Mouse (Mus musculus) right cerebral cortex, postnatal 14 days (tissue): ENCODE results near the gene Xrcc6.

ENCODE experiments used
- DNase-seq: peaks from one replicate; pipeline ENCODE4 v3.0.0; 2022

Xrcc6 gene

DNA sequence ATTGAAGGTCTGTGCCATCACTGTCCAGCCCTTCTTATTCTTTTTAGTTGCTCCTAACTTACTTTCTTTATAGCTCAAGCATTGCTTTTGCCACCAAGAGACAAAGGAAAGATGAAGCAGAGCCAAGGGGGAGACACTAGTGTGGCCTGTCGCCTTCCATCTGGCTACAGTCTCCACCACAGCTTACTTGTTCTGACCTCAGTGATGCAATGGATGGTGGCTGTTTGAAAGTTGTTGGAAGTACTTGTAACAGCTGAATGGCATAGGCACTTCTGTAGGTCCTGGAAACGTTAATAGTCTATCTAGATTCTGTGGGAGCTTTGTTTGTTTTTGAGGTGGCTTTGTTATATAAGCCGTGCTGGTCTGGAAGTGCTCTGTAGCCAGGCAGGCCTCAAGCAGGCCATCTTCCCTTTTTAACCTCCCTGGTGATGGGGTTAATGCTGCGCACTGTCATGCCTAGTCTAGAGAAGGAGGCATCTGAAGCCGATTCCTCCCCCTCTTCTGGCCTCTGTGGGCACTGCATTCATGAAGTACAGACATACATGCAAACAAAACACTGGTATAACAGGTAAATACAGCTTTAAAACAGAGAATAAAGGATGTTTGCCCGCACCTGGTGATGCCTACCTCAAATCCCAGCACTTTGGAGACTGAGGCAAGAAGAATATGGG is 36.5 kb downstream of the Xrcc6 start:
- no peak for DNase-seq

DNA sequence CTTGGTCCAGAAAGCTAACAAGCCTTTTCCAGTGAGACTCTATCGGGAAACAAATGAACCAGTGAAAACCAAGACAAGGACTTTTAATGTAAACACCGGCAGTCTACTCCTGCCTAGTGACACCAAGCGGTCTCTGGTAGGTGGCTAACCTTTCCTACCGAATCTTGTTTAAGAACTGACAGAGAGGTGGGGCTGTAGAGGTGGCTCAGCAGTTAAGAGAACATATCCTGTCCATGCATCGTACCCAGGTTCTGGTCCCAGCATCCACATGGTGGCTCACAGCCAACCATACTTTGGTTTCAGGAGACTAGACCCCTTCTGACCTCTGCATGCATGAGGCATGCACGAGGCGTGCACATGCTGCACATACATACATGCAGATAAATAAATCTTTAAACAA is 39.6 kb downstream of the Xrcc6 start:
- no peak for DNase-seq

DNA sequence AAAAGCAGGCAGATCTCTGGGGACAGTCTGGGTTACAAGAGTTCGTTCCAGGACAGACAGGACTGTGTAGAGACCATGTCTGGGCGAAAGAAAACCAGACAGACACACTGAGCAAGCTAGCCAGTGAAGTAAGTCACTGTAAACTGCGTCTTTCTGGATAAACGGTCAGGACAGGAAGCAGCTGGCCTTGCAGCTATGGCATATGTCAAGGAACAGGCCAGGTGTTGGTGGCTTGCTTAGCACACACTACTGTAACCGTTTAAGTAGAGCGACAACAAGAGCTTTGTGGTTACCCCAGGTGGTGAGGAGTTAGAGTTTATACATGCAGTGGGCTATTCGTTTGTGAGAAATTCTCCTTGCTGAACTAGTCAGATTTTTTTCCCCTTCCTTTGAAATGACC is 40.1 kb downstream of the Xrcc6 start:
- DNase-seq = no peak

DNA sequence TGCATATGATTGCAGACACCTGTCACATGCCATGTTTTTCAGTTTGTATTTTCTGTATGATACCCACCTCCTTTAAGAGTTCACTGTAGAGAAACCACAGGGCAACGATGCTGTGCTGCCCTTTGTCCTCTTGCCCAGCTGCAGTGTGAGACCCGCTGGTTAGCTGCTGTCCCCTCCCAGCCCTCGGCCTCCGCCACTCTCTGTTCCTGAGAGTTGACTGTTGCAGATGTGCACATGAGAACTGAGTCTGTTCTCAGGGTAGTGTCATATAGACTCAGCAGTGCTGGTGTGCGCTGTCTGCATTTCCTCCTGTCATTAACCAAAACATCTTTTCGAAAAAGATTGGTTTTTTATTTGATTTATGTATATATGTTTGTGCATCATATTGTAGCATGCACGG is 44.8 kb downstream of the Xrcc6 start:
- no peak for DNase-seq

DNA sequence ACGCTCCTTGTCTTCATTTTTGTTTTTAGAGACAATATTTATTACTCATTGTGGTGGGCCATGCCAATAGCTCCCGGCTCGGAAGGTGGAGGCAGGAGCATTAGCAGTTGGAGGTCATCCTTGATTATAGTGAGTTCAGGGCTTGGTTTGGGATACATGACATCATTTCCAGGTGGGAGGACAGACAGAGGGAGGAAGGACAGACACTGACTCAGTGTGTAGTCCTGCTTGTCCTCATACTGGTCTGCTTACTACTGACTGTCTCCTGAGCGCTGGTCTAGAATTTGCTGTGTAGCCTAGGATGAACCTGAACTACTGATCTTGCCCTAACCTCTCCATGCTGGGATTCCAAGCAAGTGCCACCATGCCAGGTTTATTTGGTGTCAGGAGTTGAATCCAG is 46.1 kb downstream of the Xrcc6 start, which contains the start of gene Desi1:
TSS of gene Desi1 (minus strand) at position 101 of the 400 bp plus-strand sequence.
- DNase-seq = no peak

DNA sequence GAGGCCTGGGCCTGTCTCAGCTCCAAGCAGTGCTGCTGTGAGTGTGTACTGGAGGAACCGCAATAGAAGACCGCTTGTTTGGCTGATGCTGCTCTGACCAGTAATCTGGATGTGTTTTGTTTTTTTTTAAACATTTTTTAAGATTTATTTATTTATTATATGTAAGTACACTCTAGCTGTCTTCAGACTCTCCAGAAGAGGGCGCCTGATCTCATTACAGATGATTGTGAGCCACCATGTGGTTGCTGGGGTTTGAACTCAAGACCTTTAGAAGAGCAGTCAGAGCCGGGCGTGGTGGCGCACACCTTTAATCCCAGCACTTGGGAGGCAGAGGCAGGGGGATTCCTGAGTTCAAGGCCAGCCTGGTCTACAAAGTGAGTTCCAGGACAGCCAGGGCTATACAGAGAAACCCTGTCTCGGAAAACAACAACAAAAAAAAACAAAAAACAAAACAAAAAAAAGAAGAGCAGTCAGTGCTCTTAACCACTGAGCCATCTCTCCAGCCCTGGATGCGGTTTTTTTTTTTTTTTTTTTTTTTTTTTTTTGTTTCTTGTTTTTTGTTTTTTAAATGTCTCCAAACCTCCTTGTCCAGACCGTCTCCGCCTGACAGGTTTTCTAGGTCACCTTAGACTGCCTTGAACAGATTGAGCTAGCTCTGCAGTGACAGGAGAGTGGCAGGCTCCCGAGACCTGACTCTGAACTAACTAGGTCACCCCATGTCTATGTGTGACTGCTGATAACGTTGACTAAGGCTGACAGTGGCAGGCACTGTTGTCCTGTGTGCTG is 48.5 kb downstream of the Xrcc6 start:
- DNase-seq = no peak

DNA sequence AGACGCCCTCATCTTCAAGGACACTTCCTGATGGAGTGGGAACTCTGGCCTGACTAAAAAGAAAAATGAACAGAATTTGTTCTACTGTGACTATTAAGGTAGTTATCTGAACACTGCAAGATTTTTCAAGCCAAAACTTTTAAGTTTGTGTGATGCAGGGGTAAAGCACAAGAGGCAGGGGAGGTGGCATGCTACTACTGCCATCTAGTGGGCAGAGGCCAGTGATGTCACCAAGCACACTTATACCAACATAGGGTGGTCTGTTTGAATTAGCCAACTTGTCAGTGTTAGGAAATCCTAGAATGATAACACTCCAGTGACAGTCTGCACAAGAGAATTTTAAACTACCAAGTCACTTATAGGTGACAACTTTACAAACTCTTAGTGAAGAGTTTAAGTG is 53.0 kb downstream of the Xrcc6 start:
- DNase-seq = peak; percentile 53

DNA sequence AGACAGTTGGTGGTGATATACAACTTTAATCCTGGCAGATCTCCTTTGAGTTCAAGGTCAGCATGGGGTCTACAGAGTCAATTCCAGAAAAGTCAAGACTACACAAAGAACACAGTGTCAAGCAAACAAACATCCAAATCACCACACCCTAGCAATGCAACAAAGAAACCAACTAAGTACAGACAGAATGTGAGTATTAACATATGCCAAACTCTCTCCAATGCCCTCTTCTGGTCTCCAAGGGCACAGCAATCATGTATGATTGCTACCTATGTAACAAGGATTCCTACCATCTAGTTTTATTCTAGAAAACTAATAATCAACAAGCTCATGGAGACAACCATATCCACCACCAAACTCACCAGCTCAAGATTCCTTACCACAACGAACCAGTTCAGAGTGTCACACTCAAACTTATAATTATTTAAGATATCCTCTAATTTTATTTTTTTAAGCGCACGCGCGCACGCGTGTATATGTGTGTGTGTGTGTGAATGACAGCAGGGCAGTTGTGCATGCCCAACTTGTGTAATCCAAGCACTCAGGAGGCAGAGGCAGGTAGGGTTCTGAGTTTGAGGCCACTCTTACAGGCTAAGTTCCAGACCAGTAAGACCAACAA is 56.6 kb downstream of the Xrcc6 start:
- no peak for DNase-seq

DNA sequence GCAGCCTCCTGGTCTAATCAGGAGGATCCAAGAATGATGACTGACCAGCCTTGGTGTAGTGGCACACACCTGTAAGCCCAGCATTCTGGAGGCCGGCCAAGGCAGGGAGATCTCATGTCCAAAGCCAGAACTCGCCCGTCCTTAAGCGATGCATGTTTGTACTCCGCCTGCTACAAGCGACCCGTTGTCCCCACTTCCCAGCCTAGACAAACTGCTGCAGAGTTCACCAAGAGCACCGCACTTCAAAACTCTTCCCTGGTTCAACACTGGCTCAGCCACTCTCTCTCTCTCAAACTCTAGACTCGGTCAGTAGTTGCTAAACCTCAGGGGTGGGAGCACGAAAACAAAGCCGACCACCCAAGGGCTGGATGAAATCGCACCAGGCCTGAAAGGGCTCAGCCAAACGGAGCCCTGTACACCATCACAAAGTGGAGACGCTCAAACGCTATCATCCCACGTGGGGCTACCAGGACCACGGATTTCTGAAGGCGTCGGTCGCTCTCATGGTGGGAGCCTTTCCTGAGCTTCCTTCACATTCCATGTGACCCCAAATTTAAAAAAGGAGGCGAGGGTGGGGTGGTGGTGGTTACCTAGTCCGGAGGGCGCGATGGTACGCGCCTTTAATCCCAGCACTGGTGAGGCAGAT is 58.7 kb downstream of the Xrcc6 start:
- peak; percentile 34 for DNase-seq

DNA sequence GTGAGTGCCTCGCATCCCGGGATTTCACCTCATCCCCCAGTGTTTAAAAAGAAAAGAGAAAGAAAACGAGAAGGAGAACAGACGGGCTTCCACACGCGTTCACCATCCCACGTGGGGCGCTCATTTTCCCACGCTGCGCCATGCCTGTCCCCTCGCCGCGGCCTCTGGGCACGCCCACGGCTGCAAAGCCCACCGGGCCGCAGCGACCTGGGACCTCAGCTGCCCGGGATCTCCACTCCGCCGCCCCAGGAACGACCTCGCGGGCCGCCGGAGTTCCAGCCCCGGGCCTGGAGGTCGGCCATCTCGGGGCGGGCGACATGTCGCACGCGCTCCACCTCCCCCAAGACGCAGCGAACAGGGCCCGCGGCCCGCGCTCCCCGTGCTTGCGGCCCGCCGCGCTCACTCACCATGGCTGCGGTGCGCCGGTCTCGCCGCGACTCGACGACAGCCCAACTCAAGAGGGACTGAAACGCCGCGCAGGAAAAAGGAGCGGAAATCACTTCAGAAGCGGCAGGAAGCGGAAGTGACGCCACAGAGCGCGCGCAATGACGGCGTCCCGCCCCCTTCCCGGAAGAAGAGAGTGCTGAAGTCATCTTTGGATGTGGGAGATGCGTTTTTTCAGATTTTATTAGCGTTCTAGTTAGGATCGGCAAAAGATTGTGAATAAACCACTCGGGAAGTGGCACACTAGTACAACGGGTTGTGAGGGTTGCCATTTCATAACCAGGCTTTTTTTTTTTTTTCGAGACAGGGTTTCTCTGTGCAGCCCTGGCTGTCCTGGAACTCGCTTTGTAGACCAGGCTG is 59.6 kb downstream of the Xrcc6 start, which contains the start of gene Snu13:
TSS of gene Snu13 (minus strand) at position 519 of the 804 bp plus-strand sequence.
- peak; percentile 92 for DNase-seq

DNA sequence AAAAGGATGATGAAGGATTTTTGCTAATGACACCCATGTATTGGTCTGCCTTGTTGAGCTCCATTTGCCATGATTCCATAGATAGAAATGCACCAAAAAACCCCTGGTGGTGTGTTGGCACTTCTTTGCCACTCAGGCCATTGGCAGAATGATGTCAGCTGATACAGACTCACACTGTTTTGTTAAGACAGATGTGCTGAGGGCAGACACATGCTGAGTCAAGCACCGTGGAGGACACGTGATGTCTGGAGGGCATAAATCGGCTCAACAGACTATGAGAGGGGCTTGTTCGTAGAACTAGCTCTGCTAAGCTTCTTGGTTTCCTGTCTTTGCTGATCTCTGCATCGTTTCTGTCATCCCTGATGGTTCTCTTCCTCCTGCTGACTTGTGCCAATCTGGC is 64.9 kb downstream of the Xrcc6 start:
- no peak for DNase-seq

DNA sequence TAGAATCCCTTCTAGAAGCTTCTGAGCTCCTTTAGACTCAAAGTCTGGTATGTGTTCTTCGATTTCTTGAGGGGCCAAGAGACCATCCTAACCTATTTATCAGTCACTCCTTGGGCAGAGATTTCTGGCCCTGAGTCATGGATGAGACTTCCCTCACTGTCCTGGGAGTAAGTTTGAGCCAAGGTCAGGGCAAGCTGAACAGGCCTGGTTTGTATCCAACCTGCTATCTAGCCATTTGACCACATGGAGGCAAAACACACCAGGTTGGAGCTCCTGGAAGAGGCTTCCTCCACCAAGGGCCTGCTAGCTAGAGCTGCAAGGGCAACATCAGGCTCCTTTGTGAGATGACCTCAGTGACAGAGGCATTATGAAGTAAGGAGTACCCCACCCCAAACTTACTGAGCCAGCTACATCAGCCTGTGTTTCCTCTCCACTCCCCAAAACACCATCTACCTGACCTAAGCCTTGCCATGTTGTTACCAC is 71.1 kb downstream of the Xrcc6 start, which contains the start of gene 4930407I10Rik:
TSS of gene 4930407I10Rik (plus strand) at position 433 of the 483 bp plus-strand sequence.
- no peak for DNase-seq

DNA sequence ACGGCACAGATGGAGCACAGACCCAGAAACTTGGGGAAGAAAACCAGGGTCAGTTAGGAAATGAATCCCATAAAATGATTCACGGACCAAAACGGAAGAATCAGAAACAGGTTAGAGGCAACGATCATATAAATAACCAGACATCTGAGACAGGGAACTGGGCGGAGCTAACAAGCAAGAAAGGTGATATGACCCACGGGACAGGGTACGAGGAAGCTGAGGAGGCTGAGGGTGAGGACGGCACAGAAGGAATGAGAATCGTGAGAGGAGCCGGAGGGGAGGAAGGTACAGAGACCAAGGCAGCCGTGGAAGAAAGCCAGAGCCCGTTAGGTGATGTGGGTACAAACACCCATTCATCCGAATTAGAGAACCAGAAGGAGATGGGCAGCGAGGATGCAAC is 76.3 kb downstream of the Xrcc6 start:
- no peak for DNase-seq

DNA sequence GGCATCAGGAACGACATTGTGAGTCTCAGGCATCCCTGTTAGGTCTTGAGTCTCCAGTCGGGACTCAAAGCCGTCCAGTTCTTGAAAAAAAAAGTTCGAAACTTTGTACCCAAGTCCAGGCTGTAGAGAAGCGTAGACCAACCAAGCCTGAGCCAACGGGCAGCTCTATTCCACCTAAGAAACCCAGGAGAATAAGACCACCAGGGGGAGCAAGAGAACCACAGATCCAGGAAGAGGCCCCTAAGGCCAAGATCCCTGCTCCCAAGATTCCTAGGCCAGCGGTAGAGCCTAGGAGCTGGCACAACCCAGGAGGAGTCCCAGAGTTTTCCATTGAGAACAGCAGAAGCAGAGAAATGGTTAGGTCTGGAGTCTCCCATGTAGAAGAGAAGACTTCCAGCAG is 77.9 kb downstream of the Xrcc6 start:
- peak; percentile 69 for DNase-seq

DNA sequence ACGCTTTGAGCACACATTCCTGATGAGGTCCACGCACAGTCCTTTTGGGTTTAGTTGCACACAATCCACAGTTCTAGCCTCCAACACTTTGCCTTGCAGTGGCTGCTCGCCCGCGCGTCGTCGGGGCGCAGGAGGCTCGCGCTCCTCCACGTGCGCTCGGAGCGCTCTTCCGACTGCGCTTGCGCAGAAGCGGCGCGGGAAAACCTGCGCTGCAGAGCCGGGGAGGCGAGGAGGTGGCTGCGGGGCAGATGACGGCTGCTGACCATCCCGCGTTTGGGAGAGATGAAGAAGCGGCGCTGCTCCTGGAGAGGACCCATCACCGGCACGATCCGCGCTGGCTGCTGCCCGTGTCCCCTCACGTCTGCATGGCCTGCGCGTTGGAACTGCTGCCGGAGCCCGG is 82.3 kb downstream of the Xrcc6 start, which contains the start of gene Mei1:
TSS of gene Mei1 (plus strand) at position 99 of the 400 bp plus-strand sequence.
- no peak for DNase-seq

DNA sequence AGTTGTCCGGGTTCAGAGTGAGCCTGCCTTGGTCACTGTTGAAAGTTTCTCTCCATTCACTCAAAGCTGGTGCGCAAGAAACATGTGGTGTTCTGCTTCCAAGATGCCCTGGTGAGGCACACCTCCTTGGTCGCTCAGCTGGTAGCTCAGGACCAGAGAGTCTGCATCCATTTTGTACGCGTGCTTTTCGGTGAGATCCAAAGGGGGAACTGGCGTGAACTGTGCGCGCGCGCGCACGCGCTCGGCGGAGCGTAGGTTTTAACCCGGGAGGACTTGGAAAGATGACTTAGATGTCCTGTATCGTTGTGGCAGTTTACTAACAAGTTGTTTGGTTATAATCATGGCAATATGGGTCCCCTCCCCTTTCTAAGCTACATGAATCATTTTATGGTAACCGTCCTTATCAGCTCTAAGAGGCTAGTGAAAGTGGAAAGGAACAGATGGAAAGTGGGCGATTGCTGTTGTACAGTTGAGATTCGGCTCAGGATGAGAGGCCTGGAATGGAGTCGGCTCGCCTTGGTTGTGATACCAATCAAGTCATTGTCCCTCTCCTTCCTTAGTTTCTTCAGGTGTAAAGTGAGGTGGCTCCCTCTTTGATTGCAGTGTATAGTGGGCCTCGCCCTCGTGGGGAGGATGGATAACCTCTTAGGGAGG is 84.3 kb downstream of the Xrcc6 start:
- DNase-seq = no peak

DNA sequence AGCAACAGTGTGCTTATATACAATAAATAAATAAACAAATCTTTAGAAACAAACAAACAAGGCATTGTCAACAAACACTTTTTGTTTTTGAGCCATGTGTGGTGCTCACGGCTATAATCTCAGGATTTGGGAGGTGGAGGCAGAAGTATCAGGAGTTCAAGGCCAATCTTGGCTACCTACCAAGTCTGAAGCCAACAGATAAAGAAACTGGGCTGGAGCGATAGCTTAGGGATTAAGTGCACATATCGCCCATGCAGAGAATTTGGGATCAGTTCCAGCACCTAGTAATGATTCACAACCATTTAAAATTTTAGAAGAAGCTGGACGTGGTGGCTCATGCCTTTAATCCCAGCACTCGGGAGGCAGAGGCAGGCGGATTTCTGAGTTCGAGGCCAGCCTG is 85.9 kb downstream of the Xrcc6 start:
- DNase-seq = no peak

DNA sequence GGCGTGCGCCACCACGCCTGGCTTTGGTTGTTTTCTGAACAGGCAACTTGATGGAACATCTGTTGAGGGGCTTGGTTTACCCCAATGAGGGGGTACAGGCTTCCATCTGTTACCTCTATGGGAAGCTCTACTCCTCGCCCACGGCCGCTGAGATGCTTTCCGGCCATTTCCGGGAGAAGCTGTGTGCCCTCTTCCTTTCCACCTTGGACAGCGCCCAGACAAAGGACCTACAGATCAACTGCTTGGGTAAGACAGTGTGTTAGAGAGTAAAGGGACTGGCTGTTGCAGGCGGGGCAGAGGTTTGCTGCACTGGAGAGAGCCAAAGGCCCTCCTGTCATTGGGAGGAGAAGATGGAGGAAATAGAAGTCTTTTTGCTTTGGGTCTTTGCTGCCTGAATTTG is 92.2 kb downstream of the Xrcc6 start:
- no peak for DNase-seq

DNA sequence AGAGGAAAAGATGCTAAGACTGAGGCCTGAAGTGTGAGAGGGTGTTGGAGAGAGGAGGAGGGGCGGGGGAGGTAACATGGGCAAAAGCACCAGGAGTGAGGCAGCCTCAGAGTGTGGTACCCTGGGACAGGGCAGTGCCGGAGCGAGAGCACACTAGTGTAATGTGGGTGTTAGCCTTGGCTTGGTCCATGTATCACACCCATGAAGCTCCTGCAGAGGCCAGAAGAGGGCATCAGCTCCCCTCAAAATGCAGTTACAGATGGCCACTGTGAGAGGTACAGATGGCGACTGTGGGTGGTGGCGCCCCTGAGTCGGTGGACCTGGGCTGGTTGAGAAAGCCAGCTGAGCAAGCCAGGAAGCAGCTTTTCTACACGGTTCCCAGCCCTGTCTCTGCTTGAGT is 93.5 kb downstream of the Xrcc6 start:
- DNase-seq = peak; percentile 42

DNA sequence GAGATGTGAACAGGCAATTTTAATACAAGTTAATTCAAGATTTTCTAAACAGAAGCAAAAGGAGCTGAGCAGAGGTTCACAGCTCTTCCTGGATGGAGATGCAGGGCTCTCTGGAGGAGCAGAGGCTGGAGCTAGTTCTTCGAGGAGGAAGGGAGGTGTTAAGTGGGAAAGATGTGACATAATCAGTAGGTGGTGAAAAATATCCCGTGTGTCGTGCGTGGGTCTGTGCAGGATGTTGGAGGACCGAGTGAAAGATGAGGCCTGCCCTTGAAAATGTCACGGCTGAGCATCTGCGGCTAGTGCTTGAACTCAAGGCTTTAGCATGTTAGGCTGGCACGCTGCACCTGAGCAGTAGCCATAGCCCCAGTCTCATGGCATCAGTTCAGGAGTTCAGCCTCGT is 98.0 kb downstream of the Xrcc6 start:
- DNase-seq = no peak

DNA sequence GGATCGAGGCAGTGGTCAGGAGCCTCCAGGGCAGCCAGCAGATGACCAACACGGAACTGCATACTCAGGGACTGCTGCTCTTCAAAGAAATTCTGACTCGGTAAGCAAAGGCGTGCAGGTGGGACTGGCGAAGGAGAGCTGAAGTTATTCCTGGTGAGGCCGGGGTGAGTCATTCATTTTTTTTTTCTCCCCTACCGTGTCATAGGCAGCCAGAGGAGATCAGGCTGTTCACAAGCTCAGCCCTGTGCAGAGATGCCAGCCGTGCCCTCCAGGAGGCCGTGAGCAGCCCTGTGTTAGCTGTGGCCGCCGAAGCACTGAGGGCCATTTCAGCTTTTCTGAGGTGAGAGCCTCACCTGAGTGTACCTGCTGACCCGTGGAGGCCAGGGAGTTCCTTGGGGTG is 98.5 kb downstream of the Xrcc6 start:
- no peak for DNase-seq

DNA sequence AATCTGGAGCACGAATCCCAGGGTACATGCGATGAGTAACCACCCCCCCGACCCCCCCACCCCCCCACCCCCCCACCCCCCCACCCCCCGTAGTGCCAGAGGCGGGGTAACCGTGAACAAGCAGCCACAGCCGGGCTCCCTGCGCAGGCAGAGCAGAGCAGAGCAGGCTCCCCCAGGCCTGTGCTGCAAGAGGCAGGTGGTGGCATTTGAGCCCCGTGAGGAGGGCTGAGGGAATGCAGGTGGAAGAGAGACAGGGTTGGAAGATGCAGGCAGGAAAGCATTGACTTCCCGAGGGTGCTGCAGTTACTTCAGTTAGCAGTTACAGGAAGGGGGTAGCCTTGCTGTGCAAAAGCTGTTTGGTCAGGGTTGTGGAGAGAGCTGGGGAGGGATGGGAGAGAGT is 99.6 kb downstream of the Xrcc6 start:
- peak; percentile 39 for DNase-seq
